Mouse (Mus musculus) MEL-GATA-1-ER (cell line): ENCODE measurements around the gene Zfp366.
"Not testable (repeated sequence)": the region's sequence is repeated elsewhere in the genome, so short reads cannot be mapped to it uniquely, and the experiment has no call there.

Experiments
- DNase-seq: peaks from one replicate; pipeline ENCODE4 v3.0.0-alpha.2; 2012; ENCODE audit warnings: low read depth; ENCODE audit errors: extremely low read depth

The Zfp366 gene

DNA sequence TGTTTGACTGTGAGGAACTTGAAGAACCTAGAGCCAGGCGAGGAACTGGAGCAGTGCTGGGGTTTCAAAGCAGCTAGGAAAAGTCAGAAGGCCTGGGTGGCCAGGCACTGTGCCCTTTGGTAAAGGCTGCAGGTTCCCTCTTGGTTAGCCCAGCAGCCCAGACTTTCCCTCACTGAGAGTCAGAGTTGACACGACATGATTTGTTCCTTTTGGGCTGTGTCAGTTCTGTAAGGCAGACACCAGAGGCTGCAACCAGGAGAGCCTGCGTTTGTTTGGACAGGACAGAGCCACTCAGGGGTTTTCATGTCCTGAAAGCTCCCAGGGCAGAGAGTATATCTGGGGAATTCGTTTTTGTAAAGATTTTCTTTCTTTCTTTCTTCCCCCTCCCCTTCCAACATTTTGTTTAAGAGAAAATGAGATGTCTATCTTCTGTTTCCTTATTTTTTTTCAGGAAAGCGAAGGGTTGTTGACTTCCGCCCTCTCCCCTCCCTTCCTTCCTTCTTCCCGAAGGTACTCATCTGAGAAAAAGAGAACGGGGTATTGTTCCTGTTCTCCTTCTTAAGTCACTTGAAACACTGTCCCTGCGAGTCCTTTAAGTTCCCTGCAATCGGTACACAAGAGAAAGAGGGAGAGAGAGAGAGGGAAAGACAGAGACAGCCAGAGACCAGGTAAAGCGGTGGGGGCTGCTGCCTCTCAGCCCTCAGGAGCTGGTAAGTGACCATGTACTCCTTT, at the start of gene Zfp366:
TSS of gene Zfp366 (plus strand) at position 669 of the 732 bp plus-strand sequence.
- DNase-seq: no peak

DNA sequence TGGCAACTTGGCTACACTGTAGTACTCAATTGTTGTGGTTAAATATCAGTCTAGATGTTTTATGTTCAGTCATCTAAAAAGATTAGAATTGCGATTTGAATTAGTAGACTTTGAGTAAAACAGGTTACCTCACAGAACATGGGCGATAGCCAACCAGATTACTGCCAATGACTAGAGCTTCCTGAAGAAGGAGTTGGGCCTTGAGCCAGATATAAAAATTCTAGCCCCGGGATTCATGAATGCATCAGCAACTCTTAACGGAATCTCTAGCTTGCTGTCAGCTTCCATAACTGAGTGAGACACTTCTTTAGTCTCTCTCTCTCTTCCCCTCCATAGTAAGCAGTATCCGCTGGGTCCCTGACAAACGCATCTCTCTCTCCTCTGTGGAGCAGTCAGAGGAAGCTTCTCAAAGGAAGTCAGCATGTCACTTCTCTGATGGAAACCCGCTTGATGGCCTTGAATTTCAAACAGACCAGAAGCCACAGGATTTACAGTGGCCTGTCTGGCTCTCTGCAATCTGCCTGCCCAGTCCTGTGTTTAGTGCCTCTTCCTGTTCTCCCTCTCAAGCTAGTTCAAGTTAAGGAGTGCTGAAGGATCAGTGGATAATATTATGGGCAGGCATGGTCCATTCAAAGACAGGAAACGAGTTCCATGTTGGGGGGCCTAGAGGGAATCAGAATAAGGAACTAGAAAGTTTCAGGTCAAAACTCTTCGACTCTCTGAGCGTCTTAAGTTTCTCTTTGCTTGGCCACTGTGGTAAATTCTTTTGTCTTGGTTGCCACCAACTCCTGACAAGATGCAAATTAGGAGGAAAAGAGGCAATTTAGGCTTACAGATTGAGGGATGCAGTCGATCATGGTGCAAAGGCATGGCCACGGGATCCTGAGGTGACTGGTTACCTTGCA, 46.0 kb upstream of the Zfp366 start:
- no peak for DNase-seq

DNA sequence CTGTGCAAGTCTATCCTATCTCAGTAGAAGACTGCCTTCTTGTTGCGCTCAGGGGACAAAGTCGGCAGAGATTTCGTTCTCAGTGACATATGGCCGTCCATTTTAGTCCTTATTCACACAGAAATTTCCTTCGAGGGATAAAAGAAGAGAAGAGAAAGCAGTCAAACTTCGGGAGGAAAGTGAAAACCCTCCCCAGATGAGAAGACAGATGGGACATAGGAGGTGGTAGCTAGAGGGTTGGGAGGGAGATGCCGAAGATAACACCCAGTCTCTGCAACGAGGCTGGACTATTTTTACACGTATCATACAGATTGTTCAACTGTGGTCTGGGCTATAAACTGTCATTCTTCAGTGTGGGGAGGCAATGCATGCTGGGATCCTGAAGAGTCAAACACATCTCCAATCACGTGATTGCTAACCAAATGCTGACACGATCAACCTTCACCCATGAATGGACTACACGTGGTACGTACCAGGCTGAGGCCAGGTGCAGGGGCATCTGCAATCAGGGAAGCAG, 38.2 kb upstream of the Zfp366 start:
- no peak for DNase-seq

DNA sequence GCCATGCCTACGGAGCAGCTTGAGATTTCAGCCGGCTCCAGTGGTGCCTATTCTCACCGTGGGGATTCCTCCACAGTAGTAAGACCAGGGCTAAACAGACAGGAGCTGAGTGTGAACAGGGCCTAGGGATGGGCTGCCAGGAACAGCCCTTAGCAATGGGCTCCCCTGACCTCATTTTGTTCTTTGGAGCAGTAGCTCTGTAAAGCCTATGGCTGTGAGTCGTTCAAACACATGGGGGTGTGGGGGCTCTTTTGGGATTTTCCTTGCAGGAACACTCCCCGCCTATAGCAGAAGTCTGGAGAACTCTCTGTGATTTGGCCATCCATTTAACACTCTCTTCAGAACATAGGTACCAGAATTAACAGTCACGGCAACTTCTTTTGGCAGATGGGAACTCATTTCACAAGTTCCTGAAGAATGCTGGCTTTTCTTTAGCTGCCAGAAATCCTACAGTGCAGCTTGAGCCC, 36.9 kb upstream of the Zfp366 start:
- no peak for DNase-seq

DNA sequence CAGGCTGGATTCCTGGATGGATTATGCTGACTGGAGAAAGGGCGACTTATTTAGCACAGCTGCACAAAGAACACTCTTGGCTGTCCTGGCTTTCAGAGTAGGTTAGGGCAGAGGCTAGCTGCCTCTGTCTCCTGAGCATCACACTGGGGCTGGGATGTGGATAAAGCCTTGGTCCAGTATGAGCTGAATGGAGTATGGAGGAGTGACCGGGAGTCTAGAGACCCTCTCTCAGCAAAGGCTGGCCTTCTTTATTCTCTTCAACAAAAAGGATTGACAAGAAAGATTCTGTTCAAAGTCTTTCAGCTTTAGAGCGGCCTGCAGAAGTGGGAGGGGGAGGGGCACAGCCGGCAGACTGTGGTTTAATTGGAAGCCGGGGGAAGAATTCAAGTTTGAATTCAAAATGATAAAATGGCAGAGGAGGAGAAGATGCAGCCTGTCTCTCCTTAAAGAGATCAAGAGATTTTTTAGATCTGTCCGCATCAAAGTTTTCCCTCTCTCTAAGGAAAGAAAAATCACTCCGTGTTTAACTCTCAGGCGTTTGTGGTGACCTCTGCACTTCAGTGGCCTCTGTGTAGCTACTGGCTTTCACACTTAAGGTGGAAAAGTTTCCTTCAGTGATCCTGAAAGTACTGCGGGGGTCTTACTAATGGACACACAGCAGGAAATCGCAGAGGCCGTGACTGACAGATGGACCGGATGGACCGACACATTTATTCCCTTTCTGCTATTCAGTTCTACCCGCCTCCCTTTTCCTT, 34.9 kb upstream of the Zfp366 start:
- no peak for DNase-seq

DNA sequence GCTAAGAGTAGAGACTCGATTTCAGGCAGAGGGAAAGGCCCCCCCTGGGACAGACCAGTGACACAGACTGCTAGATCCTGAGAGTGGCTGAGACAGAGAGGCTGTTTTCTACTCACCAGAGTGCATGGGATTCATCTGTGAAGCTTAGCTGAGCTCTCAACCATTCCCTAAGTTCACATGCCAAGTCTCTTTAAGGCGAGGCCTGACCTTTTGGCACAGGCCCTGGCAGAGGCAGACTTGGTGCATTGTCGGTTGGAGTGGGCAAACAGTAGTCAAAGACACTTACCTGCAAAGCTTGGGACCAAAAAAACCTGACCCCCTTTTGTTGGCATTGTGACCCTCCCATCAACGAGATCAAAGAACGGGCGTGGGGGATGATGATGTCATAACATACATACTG, 34.0 kb upstream of the Zfp366 start:
- no peak for DNase-seq

DNA sequence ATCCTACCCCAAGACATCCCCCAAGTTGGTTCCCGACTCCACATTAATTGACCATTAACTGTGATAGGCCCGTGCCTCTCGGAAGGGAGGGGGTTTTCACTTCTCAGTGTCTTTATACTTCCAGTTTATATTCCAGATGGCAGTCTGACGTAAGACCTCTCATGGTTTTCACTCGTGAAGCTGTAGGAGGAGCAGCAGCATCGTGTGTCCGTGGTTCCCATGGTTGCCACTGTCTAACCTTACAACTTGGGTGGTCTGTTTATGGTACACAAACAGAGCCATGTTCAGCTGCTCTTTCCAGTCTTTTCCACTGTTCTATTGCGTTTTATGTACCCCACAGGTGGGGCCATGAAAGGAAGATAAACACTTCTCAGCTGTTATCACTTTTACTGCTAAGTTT, 33.5 kb upstream of the Zfp366 start:
- no peak for DNase-seq

DNA sequence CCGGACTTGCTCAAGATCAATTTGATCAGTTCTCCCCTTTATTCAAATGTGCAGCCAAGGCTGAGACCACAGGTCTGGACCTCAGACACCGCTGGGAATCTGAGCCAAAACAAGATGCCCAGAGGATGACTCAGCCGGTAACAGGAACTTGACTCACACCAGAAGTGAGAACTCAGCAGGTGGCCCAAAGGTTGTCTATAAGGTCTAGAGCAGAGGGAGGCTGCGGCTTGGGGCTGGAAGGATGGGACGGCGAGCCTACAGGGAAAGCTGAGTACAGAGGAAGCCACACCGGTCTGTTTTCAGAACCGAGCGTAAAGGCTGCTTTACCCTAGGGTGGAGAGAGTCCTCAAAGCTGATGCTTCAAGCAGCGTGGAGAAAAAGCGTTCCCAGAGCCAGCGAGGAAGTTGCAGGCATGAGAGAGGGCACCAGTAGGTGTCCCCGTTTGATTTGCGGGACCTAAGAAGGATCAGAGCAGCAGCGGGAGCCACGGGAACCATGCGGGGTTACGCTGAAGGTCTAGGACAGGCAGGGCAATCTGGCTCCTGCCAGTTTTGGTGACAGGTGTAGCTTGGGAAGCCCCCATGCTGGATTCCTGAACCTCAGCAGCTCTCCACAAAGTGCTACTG, 32.2 kb upstream of the Zfp366 start:
- no peak for DNase-seq

DNA sequence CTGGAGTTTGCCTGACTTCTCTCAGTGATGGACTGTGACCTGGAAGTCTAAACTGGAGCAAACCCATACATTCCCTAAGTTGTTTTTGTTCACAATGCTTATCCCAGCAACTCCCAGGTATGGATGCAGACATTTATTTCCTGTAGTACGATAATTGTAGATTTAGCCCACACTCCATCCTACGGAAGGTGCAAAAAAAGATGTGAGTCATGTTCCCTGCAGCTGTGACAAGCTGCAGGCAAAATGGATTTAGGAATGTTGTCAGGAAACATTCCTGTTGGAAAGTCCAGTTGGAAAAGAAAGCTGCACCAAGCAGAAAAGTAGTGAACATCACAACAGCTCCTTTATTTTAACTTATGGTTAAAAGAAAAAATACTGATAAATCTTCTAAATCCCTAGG, 26.9 kb upstream of the Zfp366 start:
- no peak for DNase-seq

DNA sequence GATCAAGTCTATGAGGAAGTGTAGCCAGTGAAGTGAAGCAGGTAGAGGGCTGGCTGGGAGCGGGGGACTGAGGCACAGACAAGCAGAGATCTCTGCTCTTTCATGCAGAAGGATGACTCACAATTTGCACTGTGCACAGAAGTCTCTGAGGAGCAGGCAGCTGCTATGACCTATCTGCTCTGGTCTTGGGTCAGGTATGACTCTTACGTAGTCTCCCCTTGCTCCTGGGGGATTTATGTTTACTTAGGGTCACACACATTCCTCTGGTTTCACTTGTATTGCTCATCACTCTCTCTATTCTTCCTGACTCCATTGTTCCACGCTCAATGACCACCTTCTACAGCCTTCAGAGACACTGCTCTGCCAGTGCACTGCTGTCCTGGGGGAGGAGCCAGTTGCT, 25.9 kb upstream of the Zfp366 start:
- no peak for DNase-seq

DNA sequence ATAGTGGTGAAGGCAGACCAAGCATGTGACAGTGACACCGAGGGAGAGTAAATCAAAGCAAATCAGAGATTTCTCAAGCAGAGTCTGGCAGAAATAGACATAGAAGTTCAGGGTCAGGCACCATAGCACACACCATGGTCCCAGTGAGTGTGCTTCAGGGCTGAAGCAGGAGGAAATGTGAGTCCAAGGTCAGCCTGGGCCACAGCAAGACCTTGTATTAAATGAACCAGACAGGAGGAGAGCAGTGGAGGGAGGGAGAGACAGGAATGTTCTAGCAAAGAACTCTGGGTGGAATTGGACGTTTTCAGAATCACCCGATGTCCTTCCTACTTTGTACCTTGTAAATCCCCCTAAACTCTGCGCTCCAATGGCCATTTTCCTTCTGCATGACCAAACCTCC, 21.6 kb upstream of the Zfp366 start:
- no peak for DNase-seq

DNA sequence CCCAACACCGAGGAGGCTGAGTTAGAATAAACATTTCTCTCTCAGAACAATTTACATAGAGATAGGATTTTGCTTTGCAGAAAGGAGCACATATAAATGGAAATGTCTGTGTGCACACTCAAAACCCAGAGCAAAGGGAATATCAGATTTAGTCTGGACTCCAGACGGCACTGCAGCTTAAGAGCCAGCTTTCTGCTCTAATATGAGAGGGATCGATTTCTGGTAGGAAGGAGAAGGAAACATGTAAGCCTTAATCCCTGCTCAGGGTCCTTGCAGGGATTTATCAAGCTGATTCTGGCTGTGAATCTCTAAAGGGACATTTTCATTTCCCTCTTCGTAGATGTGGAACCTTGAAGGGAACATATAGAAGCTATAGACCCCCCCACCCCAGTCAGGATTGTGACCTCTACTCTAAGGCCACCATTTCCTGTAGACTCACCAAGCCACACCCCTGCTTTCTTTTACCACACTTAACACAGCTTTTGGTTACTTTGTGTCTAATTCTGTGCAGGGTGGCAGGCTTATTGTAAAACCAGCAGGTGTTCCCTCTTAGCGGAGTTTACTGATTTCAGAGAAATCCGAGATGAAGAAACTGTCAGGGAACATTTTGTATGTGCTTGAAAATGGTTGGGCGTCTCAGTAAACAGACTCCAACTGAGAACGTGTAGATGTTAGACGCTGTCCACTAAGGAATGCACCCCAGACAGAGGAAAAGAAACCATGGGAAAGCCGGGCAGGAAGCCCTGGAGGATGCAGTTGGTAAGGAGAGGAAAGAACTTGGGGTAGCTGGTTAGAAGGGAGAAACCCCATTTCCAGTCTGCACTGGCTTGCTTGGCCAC, 20.9 kb upstream of the Zfp366 start:
- no peak for DNase-seq

DNA sequence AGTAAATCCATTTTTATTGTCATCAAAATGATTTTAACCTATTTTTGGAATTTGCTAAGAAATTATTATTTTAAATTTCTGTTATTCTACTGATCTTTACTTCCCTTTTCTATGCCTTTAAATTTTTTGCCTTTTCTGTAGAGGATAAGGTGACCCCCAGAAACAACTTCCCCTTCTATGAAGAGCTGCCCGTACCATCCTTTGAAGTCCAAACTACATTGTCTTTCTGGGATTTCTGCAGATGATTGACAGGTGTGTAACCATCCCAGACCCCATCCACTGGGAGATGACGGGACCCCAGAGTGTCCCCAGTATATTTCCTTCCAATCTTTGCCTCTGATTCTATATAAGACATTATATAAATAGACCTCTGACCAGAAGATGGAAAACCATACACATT, 20.3 kb upstream of the Zfp366 start:
- peak; percentile 15 for DNase-seq

DNA sequence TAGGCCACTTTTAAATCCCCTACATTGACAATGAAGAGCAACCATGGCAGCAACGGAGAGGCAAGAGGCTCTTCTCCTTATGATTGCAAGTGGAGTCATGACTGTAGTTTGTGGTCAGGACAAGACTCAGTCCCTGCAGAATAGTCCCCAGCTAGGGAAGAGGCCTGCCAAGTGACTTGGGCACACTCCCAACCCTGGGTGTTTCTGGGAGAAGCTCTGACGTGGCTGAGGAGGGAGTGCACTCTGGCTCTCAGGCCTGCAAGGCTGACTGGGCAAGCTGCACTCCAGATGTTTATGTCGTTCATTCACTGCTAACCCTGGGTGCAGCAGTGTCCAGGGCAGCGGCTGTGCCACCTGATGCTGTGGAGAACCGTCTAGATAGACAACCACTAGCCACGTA, 15.2 kb upstream of the Zfp366 start:
- DNase-seq: no peak

DNA sequence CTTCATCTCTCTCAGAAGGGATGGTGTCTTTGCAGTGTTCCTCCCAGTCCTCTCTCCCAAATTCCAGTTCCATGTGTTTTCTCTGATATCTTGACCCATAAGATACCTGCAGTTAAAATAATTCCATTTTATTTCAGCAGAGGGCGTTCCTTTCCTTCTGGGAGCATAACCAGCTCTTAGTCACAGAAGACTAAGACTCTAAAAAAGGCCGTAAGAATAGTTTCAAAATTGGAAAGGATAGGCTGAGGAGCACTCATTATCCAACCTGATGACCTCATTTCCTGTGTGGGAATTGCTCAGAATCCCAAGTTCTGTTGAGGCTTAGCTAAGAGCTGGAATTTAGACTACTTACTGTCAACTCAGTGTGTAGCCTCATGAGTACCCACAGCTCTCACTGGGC, 14.3 kb upstream of the Zfp366 start:
- DNase-seq: no peak

DNA sequence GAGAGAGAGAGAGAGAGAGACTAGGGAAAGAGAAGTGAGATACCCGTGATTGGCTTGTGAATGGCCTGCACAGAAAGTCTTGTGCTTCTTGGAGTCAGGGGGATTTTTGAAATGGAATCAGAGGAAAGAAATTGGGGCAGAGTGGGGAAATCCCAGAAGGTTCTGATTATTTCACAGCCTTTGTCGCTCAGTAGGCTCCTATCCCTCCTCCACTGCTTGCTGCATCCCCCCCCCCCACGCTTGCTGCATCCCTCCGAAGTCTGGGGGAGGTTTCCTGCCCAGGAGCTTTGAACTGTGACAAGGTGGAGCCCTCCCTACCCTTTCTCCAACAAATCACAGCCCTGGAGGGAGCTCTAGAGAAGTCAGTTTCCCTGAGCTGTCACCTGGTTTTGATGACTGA, 10.8 kb upstream of the Zfp366 start:
- DNase-seq: no peak

DNA sequence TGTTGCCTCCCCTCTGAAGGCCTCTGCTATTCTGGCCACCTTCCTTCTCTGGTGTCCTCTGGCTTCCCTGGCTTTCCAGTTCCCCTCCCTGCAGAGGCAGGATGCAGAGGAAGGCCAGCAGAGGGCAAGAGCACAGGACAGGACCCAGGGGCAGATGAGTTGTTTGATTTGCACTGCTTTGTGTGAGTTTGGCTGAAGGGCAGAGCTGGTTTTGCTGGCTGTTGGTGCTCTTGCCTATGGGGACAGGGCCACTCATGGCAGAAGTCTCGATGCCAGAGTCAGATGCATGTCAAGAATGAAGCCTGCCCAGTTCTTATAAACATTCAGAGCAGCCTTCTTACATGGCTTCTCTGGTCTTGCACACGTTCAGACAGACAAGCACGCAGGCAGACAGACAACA, 1.8 kb upstream of the Zfp366 start:
- not testable (repeated sequence) for DNase-seq

DNA sequence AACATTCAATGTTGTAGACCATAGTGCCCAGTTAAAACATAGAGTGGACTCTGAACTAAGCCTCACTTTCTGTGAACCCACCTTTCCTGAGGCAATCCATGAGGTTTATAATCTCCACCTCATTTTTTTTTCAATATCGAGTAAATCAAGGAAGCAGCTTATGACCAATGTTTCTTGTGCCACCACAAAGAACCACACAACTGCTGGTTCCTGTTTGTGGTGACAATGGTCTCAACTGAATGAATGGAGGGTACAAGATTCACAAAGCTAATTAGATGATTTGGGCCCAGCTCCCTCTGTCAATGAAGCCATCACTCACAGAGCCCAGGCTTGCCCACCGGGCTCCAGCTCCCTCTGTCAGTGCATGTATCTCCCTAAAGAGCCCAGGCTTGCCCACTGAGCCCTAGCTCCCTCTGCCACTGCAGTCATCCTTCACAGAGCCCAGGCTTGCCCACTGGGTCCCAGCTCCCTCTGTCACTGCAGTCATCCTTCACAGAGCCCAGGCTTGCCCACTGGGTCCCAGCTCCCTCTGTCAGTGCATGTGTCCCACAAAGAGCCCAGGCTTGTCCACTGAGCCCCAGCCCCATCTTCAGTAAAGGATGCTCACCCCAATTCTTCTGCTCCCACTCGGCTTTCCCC, 1.2 kb upstream of the Zfp366 start:
- no peak for DNase-seq

DNA sequence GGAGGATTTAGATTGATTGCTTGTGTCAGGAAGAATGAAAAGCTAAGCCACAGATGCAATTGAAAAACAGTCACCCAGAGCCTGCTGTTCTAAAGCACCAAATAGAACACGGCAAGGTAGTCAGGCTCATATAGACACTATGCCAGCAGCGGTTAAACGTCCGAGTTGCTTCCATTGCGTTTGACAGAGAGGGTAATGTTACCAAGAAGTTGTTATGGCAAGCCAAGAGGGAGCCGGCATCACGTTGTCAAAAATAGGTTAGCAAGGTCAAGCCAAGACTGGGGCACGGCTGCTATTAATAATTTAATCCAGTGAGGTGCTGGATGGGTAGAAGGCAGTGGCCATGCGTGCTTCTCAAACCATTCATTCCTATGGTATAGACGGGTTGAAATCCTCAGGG, 950 bp downstream of the Zfp366 start:
- DNase-seq: no peak
